Mouse (Mus musculus): ENCODE results near the gene Med12l. TPM values are rescaled to one million over a fixed set of nuclear protein-coding genes. Genes with fewer than 3 reads are reported as not detected.

Gene Med12l
- polyA plus RNA-seq, 2 experiments: 2.4 to 4.5 TPM

- no peak for DNase-seq (ENCODE audit: low spot score)
- Histone ChIP-seq H3K4me3 (replicated peaks; ENCODE audit: low read length) (no peak overlapping the region), H3K27ac (replicated peaks; ENCODE audit: low read depth, low read length) (no peak overlapping the region), H3K9ac (ENCODE audit: low read depth, low read length, severe bottlenecking) (no peak overlapping the region), H3K9me3 (ENCODE audit: control insufficient read depth, low read length) (no peaks in the 10 kb centered on the region), H3K4me1 (ENCODE audit: control insufficient read depth, insufficient read depth, low read length) (no peaks in the 10 kb centered on the region), H3K27me3 (ENCODE audit: control insufficient read depth, insufficient read depth, low read length) (no peaks in the 10 kb centered on the region), H3K36me3 (ENCODE audit: control insufficient read depth, insufficient read depth, low read length) (no peaks in the 10 kb centered on the region), H3K4me2 (replicated peaks; ENCODE audit: low read depth, low read length, severe bottlenecking) (no peak overlapping the region)
- ATAC-seq (ENCODE audit: low FRiP score, low read depth): no peak
- WGBS: 85% methylated on average over 4 of the region's 4 CpGs
- no peak for TF ChIP-seq POLR2A (IDR thresholded peaks at IDR 0.05; ENCODE audit: borderline replicate concordance, extremely low read depth, insufficient read depth, insufficient read length)
Measured at GRCm38 (mm10) chr3:59185662-59186061, 180.0 kb downstream of the Med12l start.

- Histone ChIP-seq H3K27ac (replicated peaks; ENCODE audit: low read depth, low read length) (no peak overlapping the region), H3K9me3 (ENCODE audit: control insufficient read depth, low read length) (no peaks in the 10 kb centered on the region), H3K27me3 (ENCODE audit: control insufficient read depth, insufficient read depth, low read length) (no peaks in the 10 kb centered on the region), H3K4me2 (replicated peaks; ENCODE audit: low read depth, low read length, severe bottlenecking) (no peak overlapping the region), H3K4me3 (replicated peaks; ENCODE audit: low read length) (no peak overlapping the region), H3K36me3 (ENCODE audit: control insufficient read depth, insufficient read depth, low read length) (no peaks in the 10 kb centered on the region), H3K9ac (ENCODE audit: low read depth, low read length, severe bottlenecking) (no peak overlapping the region), H3K4me1 (ENCODE audit: control insufficient read depth, insufficient read depth, low read length) (no peaks in the 10 kb centered on the region)
- ATAC-seq (ENCODE audit: low FRiP score, low read depth) (no peak), DNase-seq (ENCODE audit: low spot score) (no peak)
- TF ChIP-seq POLR2A (IDR thresholded peaks at IDR 0.05; ENCODE audit: borderline replicate concordance, extremely low read depth, insufficient read depth, insufficient read length): no peak
- 74% methylated on average over 4 of the region's 4 CpGs for WGBS
Measured at GRCm38 (mm10) chr3:59187336-59187735, 181.7 kb downstream of the Med12l start.

DNA sequence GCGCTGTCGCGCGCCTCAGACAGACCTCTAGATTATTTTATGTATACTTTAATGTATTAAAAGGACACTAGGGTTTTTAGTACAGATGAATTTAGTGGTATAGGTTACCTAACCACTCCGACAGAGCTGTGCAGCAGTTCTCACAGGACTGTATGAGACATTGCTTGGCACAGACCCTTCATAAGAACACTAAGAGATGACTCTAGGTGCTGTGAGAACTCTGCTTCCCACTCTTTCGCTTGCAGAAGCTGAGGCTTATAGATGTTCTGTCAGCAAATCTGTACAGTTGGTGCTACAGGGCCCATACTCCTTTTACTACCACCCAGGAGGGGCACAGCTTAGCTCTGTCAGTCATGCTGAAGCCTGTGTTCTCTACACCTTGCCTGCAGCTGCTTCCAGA is 186.0 kb downstream of the Med12l start:
- no peak overlapping the region for H3K4me3 ChIP-seq (replicated peaks; ENCODE audit: low read length)
- no peaks in the 10 kb centered on the region for H3K27me3 ChIP-seq (ENCODE audit: control insufficient read depth, insufficient read depth, low read length)
- H3K4me2 ChIP-seq (replicated peaks; ENCODE audit: low read depth, low read length, severe bottlenecking): no peak overlapping the region
- DNase-seq (ENCODE audit: low spot score): no peak
- WGBS: 90% methylated on average over 6 of the region's 6 CpGs
- no peaks in the 10 kb centered on the region for H3K9me3 ChIP-seq (ENCODE audit: control insufficient read depth, low read length)
- H3K27ac ChIP-seq (replicated peaks; ENCODE audit: low read depth, low read length): no peak overlapping the region
- no peak overlapping the region for H3K9ac ChIP-seq (ENCODE audit: low read depth, low read length, severe bottlenecking)
- H3K36me3 ChIP-seq (ENCODE audit: control insufficient read depth, insufficient read depth, low read length): no peaks in the 10 kb centered on the region
- ATAC-seq (ENCODE audit: low FRiP score, low read depth): no peak
- TF ChIP-seq POLR2A (IDR thresholded peaks at IDR 0.05; ENCODE audit: borderline replicate concordance, extremely low read depth, insufficient read depth, insufficient read length): no peak
- no peaks in the 10 kb centered on the region for H3K4me1 ChIP-seq (ENCODE audit: control insufficient read depth, insufficient read depth, low read length)

DNA sequence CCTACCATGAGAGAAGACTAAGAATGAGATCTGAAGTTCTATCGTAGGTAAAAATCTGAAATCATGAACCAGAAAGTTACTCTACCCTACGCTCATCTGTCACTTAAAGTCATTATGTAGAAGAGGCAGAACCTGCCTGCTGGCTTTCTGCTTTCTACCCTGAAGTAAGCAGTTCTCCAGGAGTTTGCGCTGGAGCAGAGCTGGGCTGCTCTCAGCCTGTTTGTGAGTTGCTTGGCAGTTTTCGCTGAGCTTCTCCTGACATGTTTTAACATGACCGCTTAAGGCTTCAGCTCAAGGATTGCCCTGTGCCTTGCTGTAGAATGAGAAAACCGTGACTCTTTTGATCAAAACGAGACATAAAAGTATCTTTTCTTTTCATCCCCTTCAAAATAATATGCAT is 188.5 kb downstream of the Med12l start:
- Histone ChIP-seq H3K4me2 (replicated peaks; ENCODE audit: low read depth, low read length, severe bottlenecking) (no peak overlapping the region), H3K9me3 (ENCODE audit: control insufficient read depth, low read length) (no peaks in the 10 kb centered on the region), H3K4me3 (replicated peaks; ENCODE audit: low read length) (no peak overlapping the region), H3K27me3 (ENCODE audit: control insufficient read depth, insufficient read depth, low read length) (no peaks in the 10 kb centered on the region), H3K36me3 (ENCODE audit: control insufficient read depth, insufficient read depth, low read length) (no peaks in the 10 kb centered on the region), H3K9ac (ENCODE audit: low read depth, low read length, severe bottlenecking) (no peak overlapping the region), H3K4me1 (ENCODE audit: control insufficient read depth, insufficient read depth, low read length) (no peaks in the 10 kb centered on the region), H3K27ac (replicated peaks; ENCODE audit: low read depth, low read length) (no peak overlapping the region; the same call in 1 of the 2 replicates)
- no peak for ATAC-seq (ENCODE audit: low FRiP score, low read depth)
- no peak for DNase-seq (ENCODE audit: low spot score)
- TF ChIP-seq POLR2A (IDR thresholded peaks at IDR 0.05; ENCODE audit: borderline replicate concordance, extremely low read depth, insufficient read depth, insufficient read length): no peak
- WGBS: 86% methylated on average over 7 of the region's 7 CpGs

- ATAC-seq (ENCODE audit: low FRiP score, low read depth) (no peak), DNase-seq (ENCODE audit: low spot score) (no peak)
- H3K27ac ChIP-seq (replicated peaks; ENCODE audit: low read depth, low read length): peak within 1 kb of the TSS; percentile 14; the same call in 1 of the 2 replicates
- H3K4me3 ChIP-seq (replicated peaks; ENCODE audit: low read length): no peak within 1 kb of the TSS
- H3K27me3 ChIP-seq (ENCODE audit: control insufficient read depth, insufficient read depth, low read length): no peaks in the 10 kb centered on the region
- 78% methylated on average over 7 of the region's 7 CpGs for WGBS
- no peak within 1 kb of the TSS for H3K4me2 ChIP-seq (replicated peaks; ENCODE audit: low read depth, low read length, severe bottlenecking)
- no peaks in the 10 kb centered on the region for H3K9me3 ChIP-seq (ENCODE audit: control insufficient read depth, low read length)
- no peak within 1 kb of the TSS for H3K9ac ChIP-seq (ENCODE audit: low read depth, low read length, severe bottlenecking)
- H3K36me3 ChIP-seq (ENCODE audit: control insufficient read depth, insufficient read depth, low read length): no peaks in the 10 kb centered on the region
- no peak for TF ChIP-seq POLR2A (IDR thresholded peaks at IDR 0.05; ENCODE audit: borderline replicate concordance, extremely low read depth, insufficient read depth, insufficient read length)
- H3K4me1 ChIP-seq (ENCODE audit: control insufficient read depth, insufficient read depth, low read length): no peaks in the 10 kb centered on the region
Measured at GRCm38 (mm10) chr3:59194938-59195337, 189.3 kb downstream of the Med12l start, which contains the start of gene Gpr87. TSS of gene Gpr87 (minus strand) at chr3:59195104.

All from limb, embryonic 14.5 days (tissue).